Mouse (Mus musculus): ENCODE data around the gene Adal. TPM values are rescaled to one million over a fixed set of nuclear protein-coding genes. Genes with fewer than 3 reads are reported as not detected.
"Not testable (repeated sequence)": the region's sequence is repeated elsewhere in the genome, so short reads cannot be mapped to it uniquely, and the experiment has no call there.

The Adal gene
- 22.8 and 24.2 TPM in 2 replicates for polyA plus RNA-seq (2012; rRNA removed)

DNA sequence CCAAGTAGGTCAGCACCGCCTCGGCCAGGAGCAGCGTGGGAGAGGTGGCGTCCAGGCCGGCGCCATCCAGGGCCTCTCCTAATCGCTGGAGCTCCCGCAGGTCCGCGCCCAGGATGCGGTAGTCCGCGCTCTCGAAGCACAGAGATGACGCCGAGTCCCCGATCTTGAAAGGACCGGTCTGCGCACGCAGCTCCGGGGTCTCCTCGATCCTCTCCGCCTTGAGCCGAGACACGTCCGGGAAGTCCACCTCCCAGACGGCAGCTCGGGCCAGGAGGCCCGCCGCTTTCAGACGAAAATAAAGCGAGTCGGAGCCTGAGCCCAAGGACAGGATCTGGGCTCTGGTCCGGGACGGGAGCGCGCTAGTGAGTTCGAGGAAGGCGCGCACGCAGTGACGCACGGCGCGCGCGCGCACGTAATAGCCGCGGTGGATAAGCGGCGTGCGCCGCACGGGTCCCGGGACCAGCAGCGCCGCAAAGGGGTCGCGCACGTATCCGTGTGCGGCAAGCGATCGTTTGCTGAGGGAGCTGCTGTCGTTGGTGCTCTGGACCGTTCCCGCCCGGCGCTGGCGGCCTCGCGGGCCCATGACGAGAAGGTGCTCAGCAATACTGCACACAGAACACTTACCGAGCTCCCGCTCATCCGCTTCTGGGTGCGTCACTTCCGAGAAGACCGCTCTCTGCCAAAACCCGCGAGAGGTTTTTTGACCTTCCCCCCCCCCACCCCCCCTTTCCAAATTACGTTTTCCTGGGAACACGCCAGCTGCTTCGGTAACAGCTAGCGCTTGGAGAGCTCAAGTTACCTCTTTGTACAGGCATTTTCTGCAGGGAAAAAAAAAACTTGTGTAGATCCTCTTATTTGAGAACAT lies at the start of gene Adal, which contains the start of gene Lcmt2:
Adal (plus strand) TSS at position 411 of the 865 bp plus-strand sequence.
Lcmt2 (minus strand) TSS at position 636 of the 865 bp plus-strand sequence.
- DNase-seq (ENCODE audit: low read depth) = peak; percentile 97
- peak; percentile 94 for TF ChIP-seq POLR2A (IDR thresholded peaks at IDR 0.05; ENCODE audit: borderline replicate concordance, extremely low read depth, insufficient read depth, insufficient read length, poor library complexity, severe bottlenecking)
- TF ChIP-seq CTCF (IDR thresholded peaks at IDR 0.05; ENCODE audit: borderline replicate concordance, extremely low read depth, insufficient read depth, insufficient read length) = no peak

DNA sequence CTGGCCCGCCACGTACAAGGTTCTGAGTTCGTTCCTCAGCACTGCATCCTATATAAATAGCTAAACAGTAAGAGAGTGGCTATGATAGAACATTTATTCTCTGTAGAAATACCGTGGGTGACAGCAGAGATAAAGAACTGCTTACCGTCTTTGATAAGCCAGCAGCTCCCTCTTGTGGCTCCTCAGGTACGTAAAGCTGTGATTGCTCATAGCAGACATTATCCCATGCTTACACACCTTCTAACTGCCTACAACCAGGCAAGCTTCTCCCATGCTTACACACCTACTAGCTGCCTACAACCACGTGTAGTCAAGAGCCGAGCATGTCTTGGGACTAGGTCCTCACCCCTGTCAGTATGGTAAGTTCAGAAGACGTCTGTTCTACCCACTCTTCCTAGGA lies 38.2 kb upstream of the Adal start:
- TF ChIP-seq POLR2A (IDR thresholded peaks at IDR 0.05; ENCODE audit: borderline replicate concordance, extremely low read depth, insufficient read depth, insufficient read length, poor library complexity, severe bottlenecking) (no peak), CTCF (IDR thresholded peaks at IDR 0.05; ENCODE audit: borderline replicate concordance, extremely low read depth, insufficient read depth, insufficient read length) (peak; percentile 76; the same call in 1 of the 2 replicates)
- peak; percentile 88 for DNase-seq (ENCODE audit: low read depth)

DNA sequence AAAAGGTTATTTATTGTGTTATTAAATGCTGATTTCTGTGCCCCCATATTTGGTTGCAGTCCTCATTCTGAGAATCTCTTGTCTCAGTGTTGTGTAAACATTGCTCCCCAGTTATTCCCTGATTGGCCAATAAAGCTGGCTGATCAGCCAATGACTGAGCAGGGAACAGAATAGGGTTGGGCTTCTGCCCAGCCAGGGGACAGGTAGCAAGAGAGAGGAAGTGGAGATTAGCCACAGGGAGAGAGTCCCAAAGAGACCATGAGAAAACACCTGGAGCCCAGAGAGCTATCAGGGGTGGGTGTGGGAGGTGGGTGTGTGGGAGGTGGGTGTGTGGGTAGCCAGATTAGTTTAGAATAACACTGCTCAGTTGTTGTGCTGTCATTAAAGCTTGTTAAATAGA lies 34.3 kb upstream of the Adal start:
- DNase-seq (ENCODE audit: low read depth) = no peak
- TF ChIP-seq CTCF (IDR thresholded peaks at IDR 0.05; ENCODE audit: borderline replicate concordance, extremely low read depth, insufficient read depth, insufficient read length) (no peak), POLR2A (IDR thresholded peaks at IDR 0.05; ENCODE audit: borderline replicate concordance, extremely low read depth, insufficient read depth, insufficient read length, poor library complexity, severe bottlenecking) (no peak)

GRCm38 (mm10) chr2:121109695-121110094 lies 30.5 kb upstream of the Adal start, which contains the start of gene Tgm7:
Tgm7 (minus strand) TSS chr2:121109795.
- TF ChIP-seq POLR2A (IDR thresholded peaks at IDR 0.05; ENCODE audit: borderline replicate concordance, extremely low read depth, insufficient read depth, insufficient read length, poor library complexity, severe bottlenecking) = no peak
- no peak for TF ChIP-seq CTCF (IDR thresholded peaks at IDR 0.05; ENCODE audit: borderline replicate concordance, extremely low read depth, insufficient read depth, insufficient read length)
- DNase-seq (ENCODE audit: low read depth) = no peak

DNA sequence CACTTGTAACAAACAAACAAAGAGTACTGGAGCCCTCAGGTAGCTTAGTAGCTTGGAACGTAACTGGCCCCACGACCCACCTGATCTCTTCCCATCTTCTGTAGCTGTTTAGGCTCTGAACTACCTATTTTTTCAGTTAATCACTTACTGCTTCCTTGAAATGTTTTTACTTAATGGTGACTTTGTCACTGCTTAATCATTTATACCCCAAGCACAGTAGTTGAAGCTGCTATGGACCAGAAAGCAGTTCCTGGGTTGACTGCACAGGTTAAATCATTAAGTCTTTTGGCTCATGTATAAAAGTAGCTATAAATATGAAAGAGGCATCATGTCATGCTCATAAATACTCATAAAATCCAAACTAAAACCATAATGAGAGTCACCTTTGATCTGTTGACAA lies 24.8 kb upstream of the Adal start:
- TF ChIP-seq CTCF (IDR thresholded peaks at IDR 0.05; ENCODE audit: borderline replicate concordance, extremely low read depth, insufficient read depth, insufficient read length) = no peak
- TF ChIP-seq POLR2A (IDR thresholded peaks at IDR 0.05; ENCODE audit: borderline replicate concordance, extremely low read depth, insufficient read depth, insufficient read length, poor library complexity, severe bottlenecking) = no peak
- DNase-seq (ENCODE audit: low read depth) = no peak

DNA sequence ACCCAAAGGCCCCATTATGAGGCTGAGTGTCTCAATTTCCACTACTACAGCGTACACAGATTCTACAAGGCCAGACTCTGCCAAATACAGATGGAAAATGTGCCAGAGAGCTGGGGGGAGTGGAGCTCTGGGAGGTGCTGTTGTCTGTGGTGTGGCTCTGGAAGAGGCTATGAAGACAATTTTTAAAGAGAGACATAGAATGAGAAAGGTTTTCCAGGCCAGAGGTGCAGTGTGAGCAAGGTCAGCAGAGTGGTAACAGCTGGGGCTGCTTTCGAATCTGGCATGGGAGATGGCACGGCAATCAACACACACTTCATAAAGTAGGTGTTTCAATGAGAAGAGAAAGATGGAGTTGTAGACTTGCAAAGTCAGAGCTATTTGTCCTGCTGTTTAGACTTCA lies 21.0 kb upstream of the Adal start:
- no peak for DNase-seq (ENCODE audit: low read depth)
- TF ChIP-seq CTCF (IDR thresholded peaks at IDR 0.05; ENCODE audit: borderline replicate concordance, extremely low read depth, insufficient read depth, insufficient read length) (no peak), POLR2A (IDR thresholded peaks at IDR 0.05; ENCODE audit: borderline replicate concordance, extremely low read depth, insufficient read depth, insufficient read length, poor library complexity, severe bottlenecking) (no peak)

- not testable (repeated sequence) for DNase-seq (ENCODE audit: low read depth)
These were observed 13.9 kb upstream of the Adal start for GRCm38 (mm10) chr2:121126302-121126701.

DNA sequence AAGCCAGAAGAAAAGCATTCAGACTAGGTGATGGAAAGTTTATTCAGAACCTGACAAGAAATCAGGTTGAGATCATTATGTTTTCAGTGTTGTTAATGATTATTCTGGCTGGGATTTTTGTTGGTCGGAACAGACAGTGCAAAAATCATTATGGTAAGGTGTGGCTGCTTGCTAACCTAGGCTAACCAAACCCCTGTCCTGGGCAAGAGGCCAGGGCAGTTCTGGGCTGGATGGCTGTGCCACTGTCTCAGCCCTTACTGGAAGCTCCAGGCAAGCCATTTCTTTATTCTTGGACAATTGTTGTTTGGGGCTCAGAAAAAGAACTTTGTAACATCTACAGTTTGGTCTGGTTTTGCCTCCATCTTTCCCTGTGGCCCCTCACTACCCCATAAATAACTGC lies 12.7 kb upstream of the Adal start:
- TF ChIP-seq CTCF (IDR thresholded peaks at IDR 0.05; ENCODE audit: borderline replicate concordance, extremely low read depth, insufficient read depth, insufficient read length) (no peak), POLR2A (IDR thresholded peaks at IDR 0.05; ENCODE audit: borderline replicate concordance, extremely low read depth, insufficient read depth, insufficient read length, poor library complexity, severe bottlenecking) (no peak)
- DNase-seq (ENCODE audit: low read depth) = no peak

DNA sequence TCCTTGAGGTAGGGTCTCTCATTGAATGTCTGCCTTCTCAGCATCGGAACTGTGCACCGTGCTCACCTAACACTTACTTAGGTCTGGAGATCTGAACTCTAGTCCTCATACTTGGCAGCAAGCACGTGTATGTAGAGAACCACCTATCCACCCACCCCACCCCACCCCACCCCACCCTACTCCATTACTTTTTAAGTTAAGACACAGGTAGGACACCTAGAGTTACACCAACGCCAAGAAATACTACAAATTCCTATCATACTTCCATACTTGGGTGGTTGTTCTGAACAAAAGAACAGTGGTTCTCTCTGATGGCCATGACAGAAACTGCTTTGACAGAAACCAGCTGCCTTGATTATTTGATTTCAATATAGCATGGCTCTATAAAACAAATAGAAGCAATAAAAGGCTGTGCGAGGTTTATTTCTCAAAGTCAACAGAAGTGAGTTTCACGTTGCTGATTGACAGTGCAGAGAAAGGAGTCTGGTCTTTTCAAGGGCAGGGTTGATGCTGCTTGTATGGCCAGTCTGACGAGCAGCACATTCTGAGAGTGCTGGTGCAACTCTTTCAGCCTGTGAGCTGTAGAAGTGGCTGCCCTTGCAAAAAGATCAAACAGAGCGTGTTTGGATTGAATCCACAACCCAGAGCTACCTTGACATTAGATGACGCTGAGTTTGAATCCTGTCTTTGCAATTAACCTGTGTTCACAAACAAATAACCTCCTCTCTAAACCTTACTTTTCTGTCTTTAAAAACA lies 11.2 kb upstream of the Adal start:
- DNase-seq (ENCODE audit: low read depth) = no peak
- no peak for TF ChIP-seq POLR2A (IDR thresholded peaks at IDR 0.05; ENCODE audit: borderline replicate concordance, extremely low read depth, insufficient read depth, insufficient read length, poor library complexity, severe bottlenecking)
- no peak for TF ChIP-seq CTCF (IDR thresholded peaks at IDR 0.05; ENCODE audit: borderline replicate concordance, extremely low read depth, insufficient read depth, insufficient read length)

GRCm38 (mm10) chr2:121132822-121133221 lies 7.4 kb upstream of the Adal start:
- no peak for TF ChIP-seq CTCF (IDR thresholded peaks at IDR 0.05; ENCODE audit: borderline replicate concordance, extremely low read depth, insufficient read depth, insufficient read length)
- no peak for TF ChIP-seq POLR2A (IDR thresholded peaks at IDR 0.05; ENCODE audit: borderline replicate concordance, extremely low read depth, insufficient read depth, insufficient read length, poor library complexity, severe bottlenecking)

DNA sequence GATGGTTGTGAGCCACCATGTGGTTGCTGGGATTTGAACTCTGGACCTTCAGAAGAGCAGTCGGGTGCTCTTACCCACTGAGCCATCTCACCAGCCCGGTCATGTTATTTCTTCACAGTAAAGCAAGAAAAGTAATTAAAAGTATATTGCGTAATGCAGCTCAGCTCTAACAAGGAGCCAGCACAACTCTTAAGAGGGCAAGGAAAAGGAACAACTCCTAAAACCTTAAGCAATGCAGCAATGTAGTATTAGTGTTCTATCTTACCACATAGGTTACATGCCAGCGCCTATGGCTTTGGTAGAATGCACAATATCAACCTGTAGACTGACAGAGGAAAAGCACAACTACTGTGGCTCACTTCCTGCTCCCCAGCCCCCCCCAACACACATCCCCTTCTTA lies 2.9 kb upstream of the Adal start:
- DNase-seq (ENCODE audit: low read depth) = no peak
- TF ChIP-seq CTCF (IDR thresholded peaks at IDR 0.05; ENCODE audit: borderline replicate concordance, extremely low read depth, insufficient read depth, insufficient read length) (no peak), POLR2A (IDR thresholded peaks at IDR 0.05; ENCODE audit: borderline replicate concordance, extremely low read depth, insufficient read depth, insufficient read length, poor library complexity, severe bottlenecking) (no peak)

More at GRCm38 (mm10) chr2:121132822-121133221, 7.4 kb upstream of the Adal start:
- DNase-seq (ENCODE audit: low read depth) = no peak
